Mouse (Mus musculus) natural killer cell, adult 2 months (primary cell): Measurements from ENCODE around the gene Rab40c.

Source experiments
- DNase-seq, 2 experiments: peaks; one replicate each; pipeline ENCODE4 v3.0.0; 2022; ENCODE audit warnings: low spot score in 2 of 2

Gene Rab40c

DNA sequence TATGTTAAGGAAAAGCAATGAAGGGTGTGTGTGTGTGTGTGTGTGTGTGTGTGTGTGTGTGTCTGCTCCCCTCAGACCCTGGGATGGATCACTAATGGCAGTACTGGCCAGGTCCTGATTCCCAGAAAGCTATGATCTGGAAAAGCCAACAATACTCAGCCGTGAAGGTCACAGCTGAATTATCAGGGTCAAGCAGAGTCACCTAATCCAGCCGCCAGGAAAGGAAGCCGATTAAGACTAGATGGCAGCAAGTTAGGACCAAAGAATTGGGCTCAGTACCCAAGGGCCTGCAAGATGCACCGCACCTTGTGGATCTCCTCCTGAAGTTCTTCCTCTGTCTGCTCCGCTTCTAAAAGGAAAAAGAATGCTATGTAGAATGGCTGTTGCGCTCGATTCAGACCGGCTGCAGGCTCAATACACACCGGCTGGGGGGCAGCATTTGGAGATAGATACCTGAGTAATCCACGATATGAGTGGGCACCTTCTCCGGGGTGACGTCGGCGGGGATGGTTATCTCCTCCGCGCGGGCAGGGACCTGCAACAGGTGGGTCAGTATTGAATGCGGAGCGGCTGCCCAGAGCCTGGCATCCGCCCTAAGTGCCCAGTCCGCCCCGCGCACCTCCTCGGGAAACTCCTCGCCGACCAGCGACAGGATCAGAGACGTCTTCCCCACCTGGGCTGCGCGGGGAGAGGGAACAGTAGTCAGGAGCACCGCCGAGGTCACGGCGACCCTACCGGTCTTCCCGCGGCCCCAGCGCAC lies 75.7 kb downstream of the Rab40c start:
- DNase-seq = no peak

GRCm38 (mm10) chr17:25843122-25843521 lies 76.4 kb downstream of the Rab40c start:
- DNase-seq = no peak

DNA sequence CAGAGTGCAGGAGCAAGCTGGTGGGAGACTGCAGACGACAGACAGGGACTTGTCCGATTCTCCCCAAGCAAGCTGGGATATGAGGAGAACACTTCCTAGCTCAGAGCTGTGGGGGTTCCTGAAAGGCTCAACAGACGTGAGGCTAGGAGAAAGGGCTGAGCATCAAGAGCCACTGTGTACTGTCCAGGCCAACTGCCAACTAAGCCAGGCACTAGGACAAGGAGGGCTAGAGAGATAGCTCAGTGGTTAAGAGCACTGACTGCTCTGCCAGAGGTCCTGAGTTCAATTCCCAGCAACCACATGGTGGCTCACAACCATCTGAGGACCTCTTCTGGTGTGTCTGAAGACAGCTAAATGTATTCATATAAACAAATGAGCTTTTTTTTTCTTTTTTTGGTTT lies 77.0 kb downstream of the Rab40c start:
- DNase-seq = no peak

- DNase-seq = no peak
Observed at GRCm38 (mm10) chr17:25841117-25841880, 78.2 kb downstream of the Rab40c start, which contains the start of gene Gm20683. Gene Gm20683, minus strand, starts transcription at chr17:25841763.

DNA sequence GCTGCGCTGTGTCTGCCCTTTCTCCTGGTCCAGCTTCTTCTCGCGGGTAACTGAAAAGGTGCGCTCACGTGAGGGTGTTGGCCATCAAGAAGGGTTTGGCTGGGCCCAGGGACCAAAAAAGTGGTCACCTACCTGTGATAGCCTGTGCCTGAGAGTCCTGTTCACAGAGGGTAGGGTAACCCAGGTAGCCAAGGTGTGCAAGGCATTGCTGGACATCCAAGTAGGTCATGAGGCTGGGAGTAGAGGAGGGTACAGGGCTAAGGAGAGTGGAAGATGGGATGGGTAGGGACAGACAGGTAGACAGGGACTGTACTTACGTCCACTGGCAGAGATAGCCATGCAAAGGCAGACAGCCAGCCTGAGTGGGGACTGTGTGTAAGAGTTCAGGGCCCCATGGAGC lies 79.0 kb downstream of the Rab40c start:
- no peak for DNase-seq

DNA sequence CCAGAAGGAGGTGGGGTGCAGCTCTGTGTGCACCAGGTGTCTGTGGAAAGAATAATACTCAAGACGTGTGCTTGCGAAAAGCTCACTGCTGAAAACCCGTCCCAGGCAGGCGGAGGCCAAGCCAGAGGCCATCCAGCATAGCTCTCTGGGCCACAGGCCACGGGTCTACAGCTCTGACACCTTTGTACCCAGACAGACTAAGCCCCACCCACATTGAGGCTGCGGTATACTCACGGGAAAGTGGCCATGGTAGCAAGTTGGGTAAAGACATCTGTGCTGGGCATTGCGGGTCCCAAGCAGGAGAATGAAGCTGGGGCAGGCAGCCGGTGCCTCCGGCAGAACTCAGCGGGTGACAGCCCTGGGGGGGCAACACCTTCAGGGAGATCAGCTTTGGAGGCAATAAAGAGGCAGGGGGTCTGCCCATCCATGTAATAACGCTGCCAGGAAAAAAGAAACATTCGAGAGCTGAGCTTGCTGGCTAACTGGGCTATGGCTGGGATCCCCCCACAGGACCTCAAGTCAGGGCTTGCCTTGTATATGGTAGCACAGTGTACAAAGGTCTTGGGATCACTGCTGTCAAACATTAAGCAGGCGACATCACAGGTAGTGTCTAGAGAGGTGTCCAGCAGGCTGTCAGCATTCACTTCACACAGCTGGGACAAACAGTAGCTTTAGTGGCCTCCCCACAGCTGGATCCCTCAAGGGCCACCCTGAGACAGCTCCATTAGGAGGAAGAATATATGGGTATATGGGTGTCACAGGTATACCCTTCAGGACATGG lies 79.9 kb downstream of the Rab40c start:
- no peak for DNase-seq

DNA sequence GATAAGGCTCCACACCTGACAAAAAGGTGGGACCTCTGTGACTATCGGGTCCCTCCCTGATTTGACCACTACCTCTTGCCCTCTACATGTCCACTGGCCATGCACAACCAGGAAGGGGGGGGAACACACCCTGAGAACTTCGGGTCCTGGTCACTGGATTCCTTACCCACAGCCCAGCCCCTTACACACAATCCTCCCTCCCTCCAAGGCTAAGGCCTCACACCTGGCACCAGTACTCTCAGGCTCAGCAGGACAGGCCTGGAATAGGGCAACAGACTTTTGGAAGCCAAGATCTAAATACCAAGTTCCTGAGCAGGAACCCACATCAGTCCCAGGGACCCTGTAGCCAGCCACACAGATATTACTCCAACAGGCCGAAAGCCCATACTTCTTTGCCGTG lies 80.6 kb downstream of the Rab40c start:
- DNase-seq = no peak

DNA sequence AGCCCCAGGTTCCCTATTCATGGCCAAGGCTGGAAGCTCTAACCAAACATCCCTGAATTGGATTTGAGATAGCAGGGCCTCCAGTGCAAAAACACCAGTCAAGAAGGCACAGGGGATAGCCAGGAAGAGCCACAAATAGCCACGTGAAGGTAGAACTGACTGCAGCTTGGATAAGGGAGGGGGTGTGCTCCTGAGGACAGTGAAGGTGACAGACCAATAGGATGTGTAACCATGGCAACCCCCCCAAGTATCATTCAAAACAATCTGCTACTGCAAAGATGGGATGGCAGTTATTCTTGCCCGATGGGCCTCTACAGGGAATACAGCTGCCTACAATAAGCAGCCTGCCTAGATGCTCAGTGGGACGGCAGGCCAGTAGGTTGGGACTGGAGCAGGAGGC lies 82.0 kb downstream of the Rab40c start:
- peak; percentile 38 to 60 for DNase-seq

GRCm38 (mm10) chr17:25837076-25837410 lies 82.5 kb downstream of the Rab40c start, which contains the start of gene Rhbdl1:
Gene Rhbdl1, minus strand, starts transcription at chr17:25837295.
- DNase-seq = peak; percentile 42 to 45

- DNase-seq = no peak
Observed at GRCm38 (mm10) chr17:25836397-25837075, 83.0 kb downstream of the Rab40c start.

DNA sequence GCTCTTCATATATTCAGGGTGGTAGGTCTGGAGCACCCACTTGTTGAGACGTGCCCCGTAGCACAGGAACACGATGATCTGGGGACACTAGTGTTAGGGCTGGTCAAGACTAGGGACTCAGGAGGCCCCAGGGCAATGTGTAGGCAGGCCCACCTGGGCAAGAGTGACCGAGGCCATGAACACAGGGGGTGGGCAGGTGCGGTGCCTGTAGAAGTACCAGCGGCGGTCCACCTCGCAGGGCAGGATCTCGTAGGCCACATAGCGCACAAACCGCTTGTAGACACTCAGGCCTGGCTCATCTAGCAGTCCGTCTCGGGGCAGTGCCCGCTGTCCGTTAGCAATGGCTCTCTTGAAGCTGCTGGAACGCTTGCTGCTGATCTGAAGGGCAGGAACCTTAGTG lies 83.7 kb downstream of the Rab40c start:
- no peak for DNase-seq

- DNase-seq = no peak
Observed at GRCm38 (mm10) chr17:25835301-25835700, 84.2 kb downstream of the Rab40c start.

DNA sequence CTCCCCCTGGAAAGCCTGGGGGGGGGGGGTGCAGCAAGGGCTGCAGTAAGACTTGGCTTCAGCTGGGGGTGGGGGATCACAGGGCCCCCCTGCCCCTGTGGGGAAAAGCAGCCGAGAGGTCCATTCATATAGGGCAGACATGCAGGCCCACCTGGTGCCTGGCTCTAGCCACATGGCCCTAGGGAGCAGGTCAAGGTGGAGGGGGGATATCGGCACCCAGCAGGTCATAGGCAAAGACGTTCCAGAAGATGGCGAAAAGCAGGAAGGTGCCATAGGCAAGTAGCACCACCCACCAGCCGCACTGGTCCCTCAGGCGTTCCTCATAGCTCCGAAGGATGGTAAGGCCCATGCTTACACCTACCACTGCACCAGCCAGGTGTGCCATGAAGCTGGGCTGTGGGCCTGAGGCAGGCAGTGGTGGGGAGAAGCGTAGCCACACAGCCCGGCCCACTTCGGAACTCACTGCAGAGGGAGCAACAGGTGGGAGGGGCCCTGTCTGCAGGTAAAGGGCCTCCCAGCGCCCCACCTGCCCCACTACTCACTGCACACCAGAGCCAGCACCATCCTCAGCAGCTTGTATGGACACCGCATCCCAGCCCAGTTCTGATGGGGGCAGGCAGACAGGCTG lies 84.8 kb downstream of the Rab40c start:
- DNase-seq = no peak

DNA sequence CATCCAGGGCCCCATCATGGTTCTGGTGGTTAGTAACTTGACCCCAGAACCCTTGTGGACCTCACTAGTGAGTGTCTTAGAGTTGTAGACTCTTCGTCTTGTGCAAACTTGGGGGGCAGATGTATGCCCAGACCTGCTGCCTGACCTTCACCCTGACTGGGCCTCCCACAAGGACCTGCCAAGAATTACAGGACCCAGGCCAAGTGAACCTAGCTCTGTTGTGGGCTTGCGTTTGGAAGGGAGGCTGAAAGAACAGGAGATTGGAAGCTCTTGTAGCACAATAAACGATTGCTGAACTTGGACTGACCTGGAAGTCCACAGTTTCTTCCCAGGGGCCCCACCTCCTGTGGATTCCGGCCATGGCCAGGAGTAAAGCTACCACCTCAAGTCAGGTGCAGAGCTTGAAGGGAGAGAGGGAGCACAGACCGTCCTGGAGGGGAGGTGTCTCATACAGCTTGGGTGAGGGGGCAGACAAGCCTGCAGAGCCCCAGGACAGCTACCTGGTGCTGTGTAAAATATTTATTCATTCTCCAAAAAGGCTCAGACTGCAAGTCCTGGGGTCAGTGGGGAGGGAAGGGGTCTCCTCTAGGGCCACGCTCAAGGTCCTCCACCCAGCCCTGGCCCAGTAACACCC lies 85.4 kb downstream of the Rab40c start:
- no peak for DNase-seq

- no peak for DNase-seq
Observed at GRCm38 (mm10) chr17:25833291-25833663, 86.2 kb downstream of the Rab40c start, which contains the start of gene Stub1. Gene Stub1, minus strand, starts transcription at chr17:25833404.

GRCm38 (mm10) chr17:25832436-25833290 lies 86.9 kb downstream of the Rab40c start:
- peak; percentile 98 to 99 for DNase-seq
